Mouse (Mus musculus): ENCODE data around the gene Shank2. TPM values are rescaled to one million over a fixed set of nuclear protein-coding genes. Genes with fewer than 3 reads are reported as not detected.

Shank2 gene
- polyA plus RNA-seq, 1 experiment from 2014 or later: 0.49 TPM

DNA sequence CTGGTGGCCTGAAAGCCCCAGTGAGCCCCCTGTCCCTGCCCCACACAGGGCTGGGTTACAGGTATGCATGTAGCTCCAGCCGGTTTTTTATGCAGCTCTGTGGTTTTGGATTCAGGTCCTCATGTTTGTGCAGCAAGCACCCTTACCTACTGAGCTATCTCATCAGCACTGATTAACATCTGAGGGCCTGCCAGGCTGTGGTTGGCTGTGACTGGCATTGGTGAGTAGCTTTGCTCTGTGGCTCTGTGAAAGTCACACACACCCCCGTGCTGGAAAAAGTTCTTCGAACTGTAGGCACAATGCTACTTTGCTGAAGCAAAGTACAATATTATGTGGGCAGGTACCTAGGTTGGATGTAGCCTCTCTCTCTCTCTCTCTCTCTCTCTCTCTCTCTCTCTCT is 204.1 kb downstream of the Shank2 start:
- Histone ChIP-seq H3K27me3 (ENCODE audit: control insufficient read depth, insufficient read depth, low read length) (no peaks in the 10 kb centered on the region; the same call in 1 of the 2 replicates), H3K9ac (ENCODE audit: low read length) (no peak overlapping the region), H3K27ac (replicated peaks in 1 of 2; ENCODE audit: control insufficient read depth in 1 of 2, insufficient read depth in 1 of 2, low read depth in 2 of 2, low read length in 2 of 2) (no peak overlapping the region), H3K36me3 (ENCODE audit: control insufficient read depth, insufficient read depth, low read length) (no peaks in the 10 kb centered on the region), H3K4me1 (ENCODE audit: control insufficient read depth in 2 of 2, insufficient read depth in 2 of 2, low read length in 2 of 2) (peaks cover 5 to 8% of the 10 kb centered on the region in 2 experiments; a peak in 3 of 4 replicates), H3K4me3 (ENCODE audit: control insufficient read depth in 1 of 2, insufficient read depth in 1 of 2, low read depth in 1 of 2, low read length in 2 of 2) (no peak overlapping the region), H3K4me2 (ENCODE audit: low read length) (no peak overlapping the region), H3K9me3 (ENCODE audit: control insufficient read depth, low read length) (no peaks in the 10 kb centered on the region)
- ATAC-seq (ENCODE audit: insufficient number of reproducible peaks, insufficient read depth, low FRiP score, low read depth): no peak
- WGBS: 74% methylated on average over 3 of the region's 3 CpGs

DNA sequence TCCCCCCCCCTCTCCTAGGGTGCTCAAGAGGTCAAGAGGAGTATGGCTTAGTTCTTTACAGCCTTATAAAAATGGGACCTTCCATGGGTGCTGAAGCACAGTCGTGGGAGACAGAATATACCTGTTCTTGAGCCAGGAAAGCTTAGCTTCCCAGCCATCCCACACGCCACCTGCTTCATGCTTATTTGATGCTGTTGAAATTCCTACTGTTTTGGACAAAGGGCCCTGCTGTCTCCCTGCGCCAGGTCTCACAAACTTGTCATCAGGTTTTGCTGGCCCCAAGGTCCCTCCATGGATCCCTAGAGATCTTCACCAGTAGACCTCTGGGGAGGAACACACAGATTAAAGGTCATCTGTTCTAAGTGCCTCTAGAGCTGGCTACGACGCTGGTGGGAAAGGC is 204.5 kb downstream of the Shank2 start:
- WGBS: 64% methylated on average over 5 of the region's 5 CpGs

DNA sequence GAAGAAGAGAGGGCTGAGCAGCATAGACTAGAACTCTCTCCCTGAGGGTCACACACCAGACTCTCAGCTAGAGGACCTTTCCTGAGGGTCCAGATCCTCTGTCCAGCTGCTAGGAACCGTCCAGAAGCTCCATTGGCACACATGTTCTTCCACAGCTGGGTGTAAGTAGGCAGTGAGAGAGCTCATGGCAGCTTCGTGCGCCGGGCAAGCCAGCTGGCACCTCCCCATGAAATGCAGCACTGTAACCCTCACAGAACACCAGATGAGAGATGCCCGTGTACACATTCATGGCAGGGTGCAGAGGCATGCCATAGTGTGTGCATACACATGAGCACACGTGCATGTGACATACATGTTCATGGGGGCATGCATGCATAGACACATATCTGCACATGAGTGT is 205.4 kb downstream of the Shank2 start:
- H3K27ac ChIP-seq (replicated peaks in 1 of 2; ENCODE audit: control insufficient read depth in 1 of 2, insufficient read depth in 1 of 2, low read depth in 2 of 2, low read length in 2 of 2): no peak overlapping the region
- H3K9me3 ChIP-seq (ENCODE audit: control insufficient read depth, low read length): no peaks in the 10 kb centered on the region
- no peak for ATAC-seq (ENCODE audit: insufficient number of reproducible peaks, insufficient read depth, low FRiP score, low read depth)
- H3K27me3 ChIP-seq (ENCODE audit: control insufficient read depth, insufficient read depth, low read length): no peaks in the 10 kb centered on the region; the same call in 1 of the 2 replicates
- no peak overlapping the region for H3K9ac ChIP-seq (ENCODE audit: low read length)
- no peak overlapping the region for H3K4me2 ChIP-seq (ENCODE audit: low read length)
- H3K4me1 ChIP-seq (ENCODE audit: control insufficient read depth in 2 of 2, insufficient read depth in 2 of 2, low read length in 2 of 2): peaks cover under 1 to 3% of the 10 kb centered on the region in 2 experiments; a peak in 2 of 4 replicates
- H3K36me3 ChIP-seq (ENCODE audit: control insufficient read depth, insufficient read depth, low read length): no peaks in the 10 kb centered on the region
- 77% methylated on average over 6 of the region's 6 CpGs for WGBS
- no peak overlapping the region for H3K4me3 ChIP-seq (ENCODE audit: control insufficient read depth in 1 of 2, insufficient read depth in 1 of 2, low read depth in 1 of 2, low read length in 2 of 2)

More for the DNA sequence above, 204.5 kb downstream of the Shank2 start:
- ATAC-seq (ENCODE audit: insufficient number of reproducible peaks, insufficient read depth, low FRiP score, low read depth): no peak
- Histone ChIP-seq H3K36me3 (ENCODE audit: control insufficient read depth, insufficient read depth, low read length) (no peaks in the 10 kb centered on the region), H3K4me2 (ENCODE audit: low read length) (no peak overlapping the region), H3K27me3 (ENCODE audit: control insufficient read depth, insufficient read depth, low read length) (no peaks in the 10 kb centered on the region; the same call in 1 of the 2 replicates), H3K4me3 (ENCODE audit: control insufficient read depth in 1 of 2, insufficient read depth in 1 of 2, low read depth in 1 of 2, low read length in 2 of 2) (no peak overlapping the region), H3K9me3 (ENCODE audit: control insufficient read depth, low read length) (no peaks in the 10 kb centered on the region), H3K4me1 (ENCODE audit: control insufficient read depth in 2 of 2, insufficient read depth in 2 of 2, low read length in 2 of 2) (peaks cover 5 to 8% of the 10 kb centered on the region in 2 experiments; a peak in 3 of 4 replicates), H3K27ac (replicated peaks in 1 of 2; ENCODE audit: control insufficient read depth in 1 of 2, insufficient read depth in 1 of 2, low read depth in 2 of 2, low read length in 2 of 2) (no peak overlapping the region), H3K9ac (ENCODE audit: low read length) (no peak overlapping the region)

DNA sequence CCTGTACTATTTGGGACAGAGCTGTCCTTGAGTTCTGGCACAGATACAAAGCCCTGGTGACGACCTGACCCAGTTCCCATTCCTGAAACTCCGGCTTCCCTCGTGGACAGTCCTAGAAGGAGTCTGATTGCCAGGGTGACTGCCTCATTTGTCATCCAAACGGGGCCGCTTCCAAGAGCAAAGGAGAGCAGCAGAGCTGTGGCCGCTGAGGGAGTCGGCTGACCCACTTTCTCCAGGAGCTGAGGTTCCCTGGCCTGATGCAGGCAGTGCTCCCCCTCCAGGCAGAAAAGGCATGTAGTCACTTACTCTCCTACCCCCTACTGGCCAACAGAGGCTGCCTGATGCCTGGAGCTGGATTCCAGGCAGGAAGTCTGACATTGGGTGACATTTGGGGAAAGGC is 206.1 kb downstream of the Shank2 start:
- Histone ChIP-seq H3K9ac (ENCODE audit: low read length) (no peak overlapping the region), H3K36me3 (ENCODE audit: control insufficient read depth, insufficient read depth, low read length) (no peaks in the 10 kb centered on the region), H3K4me1 (ENCODE audit: control insufficient read depth in 2 of 2, insufficient read depth in 2 of 2, low read length in 2 of 2) (peaks cover 0 to 3% of the 10 kb centered on the region in 2 experiments; a peak in 1 of 4 replicates), H3K9me3 (ENCODE audit: control insufficient read depth, low read length) (no peaks in the 10 kb centered on the region), H3K27me3 (ENCODE audit: control insufficient read depth, insufficient read depth, low read length) (no peaks in the 10 kb centered on the region; the same call in 1 of the 2 replicates), H3K4me2 (ENCODE audit: low read length) (no peak overlapping the region), H3K27ac (replicated peaks in 1 of 2; ENCODE audit: control insufficient read depth in 1 of 2, insufficient read depth in 1 of 2, low read depth in 2 of 2, low read length in 2 of 2) (no peak overlapping the region), H3K4me3 (ENCODE audit: control insufficient read depth in 1 of 2, insufficient read depth in 1 of 2, low read depth in 1 of 2, low read length in 2 of 2) (no peak overlapping the region)
- ATAC-seq (ENCODE audit: insufficient number of reproducible peaks, insufficient read depth, low FRiP score, low read depth): no peak; the same call in 1 of the 2 replicates
- 24% methylated on average over 7 of the region's 7 CpGs for WGBS

DNA sequence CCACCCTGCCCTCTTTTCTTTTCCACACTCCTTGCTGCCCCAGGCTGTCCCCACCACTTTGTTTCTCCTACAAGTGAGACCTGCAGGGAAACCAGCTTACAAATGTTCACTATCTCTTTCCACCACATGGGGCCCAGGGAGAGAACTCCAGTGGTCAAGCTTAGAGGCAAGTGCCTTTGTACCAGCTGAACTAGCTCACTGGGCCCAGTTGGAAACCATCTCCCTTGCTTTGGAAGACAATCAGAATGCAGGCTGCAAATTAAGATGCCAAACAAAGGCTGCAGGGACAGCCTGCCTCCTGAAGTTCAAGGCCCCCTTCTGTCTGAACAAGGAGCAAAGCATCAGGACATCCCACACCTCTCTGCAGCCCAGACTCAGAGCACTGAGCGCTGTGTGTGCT is 206.9 kb downstream of the Shank2 start:
- H3K9me3 ChIP-seq (ENCODE audit: control insufficient read depth, low read length): no peaks in the 10 kb centered on the region
- 44% methylated on average over 1 of the region's 1 CpGs for WGBS
- no peaks in the 10 kb centered on the region; the same call in 1 of the 2 replicates for H3K27me3 ChIP-seq (ENCODE audit: control insufficient read depth, insufficient read depth, low read length)
- peaks cover 0 to 3% of the 10 kb centered on the region in 2 experiments; a peak in 1 of 4 replicates for H3K4me1 ChIP-seq (ENCODE audit: control insufficient read depth in 2 of 2, insufficient read depth in 2 of 2, low read length in 2 of 2)
- H3K36me3 ChIP-seq (ENCODE audit: control insufficient read depth, insufficient read depth, low read length): no peaks in the 10 kb centered on the region
- H3K9ac ChIP-seq (ENCODE audit: low read length): no peak overlapping the region
- no peak overlapping the region for H3K4me2 ChIP-seq (ENCODE audit: low read length)
- no peak overlapping the region for H3K27ac ChIP-seq (replicated peaks in 1 of 2; ENCODE audit: control insufficient read depth in 1 of 2, insufficient read depth in 1 of 2, low read depth in 2 of 2, low read length in 2 of 2)
- ATAC-seq (ENCODE audit: insufficient number of reproducible peaks, insufficient read depth, low FRiP score, low read depth): no peak
- H3K4me3 ChIP-seq (ENCODE audit: control insufficient read depth in 1 of 2, insufficient read depth in 1 of 2, low read depth in 1 of 2, low read length in 2 of 2): no peak overlapping the region

DNA sequence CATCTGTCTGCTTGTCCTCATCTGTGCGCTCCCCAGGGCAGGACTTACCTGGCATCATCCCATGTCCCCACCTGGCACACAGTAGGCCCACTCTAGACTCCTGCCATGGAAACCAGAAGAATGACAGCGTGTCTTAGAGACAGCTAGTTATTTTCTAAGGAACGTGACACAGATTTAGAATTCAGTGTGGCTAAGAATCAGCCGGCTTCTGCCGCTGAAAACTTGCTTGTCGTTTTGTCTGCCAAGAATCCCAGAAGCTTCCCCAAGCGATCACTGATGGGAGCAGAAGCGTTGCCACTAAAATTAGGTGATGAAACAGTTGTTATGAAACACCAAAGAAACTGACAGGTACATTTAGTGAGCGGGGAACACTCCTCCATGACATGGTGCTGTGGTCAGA is 208.8 kb downstream of the Shank2 start:
- Histone ChIP-seq H3K9me3 (ENCODE audit: control insufficient read depth, low read length) (no peaks in the 10 kb centered on the region), H3K4me2 (ENCODE audit: low read length) (no peak overlapping the region), H3K9ac (ENCODE audit: low read length) (no peak overlapping the region), H3K4me3 (ENCODE audit: control insufficient read depth in 1 of 2, insufficient read depth in 1 of 2, low read depth in 1 of 2, low read length in 2 of 2) (no peak overlapping the region), H3K27ac (replicated peaks in 1 of 2; ENCODE audit: control insufficient read depth in 1 of 2, insufficient read depth in 1 of 2, low read depth in 2 of 2, low read length in 2 of 2) (no peak overlapping the region), H3K27me3 (ENCODE audit: control insufficient read depth, insufficient read depth, low read length) (no peaks in the 10 kb centered on the region; the same call in 1 of the 2 replicates), H3K4me1 (ENCODE audit: control insufficient read depth in 2 of 2, insufficient read depth in 2 of 2, low read length in 2 of 2) (no peaks in the 10 kb centered on the region), H3K36me3 (ENCODE audit: control insufficient read depth, insufficient read depth, low read length) (no peaks in the 10 kb centered on the region)
- no peak for ATAC-seq (ENCODE audit: insufficient number of reproducible peaks, insufficient read depth, low FRiP score, low read depth)
- WGBS: 81% methylated on average over 9 of the region's 9 CpGs

DNA sequence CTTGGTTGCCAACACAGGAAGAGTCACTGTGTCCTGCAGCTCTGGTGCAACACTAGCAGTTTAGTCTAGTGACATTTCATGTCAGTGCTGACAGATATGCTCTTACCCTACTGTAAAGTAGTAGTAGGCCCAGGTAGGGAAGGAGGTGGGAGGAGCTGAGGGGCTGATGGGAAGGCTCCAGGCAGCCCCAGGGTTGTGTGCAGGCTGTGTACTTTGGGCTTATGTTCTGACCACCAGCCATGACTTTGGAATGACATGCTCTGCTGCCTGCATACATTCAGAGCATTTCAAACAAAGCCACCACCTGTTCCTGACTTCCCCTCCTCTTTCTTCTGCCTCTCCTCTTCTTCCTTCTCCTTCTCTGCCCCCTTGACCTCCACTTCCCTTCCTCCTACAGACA is 211.0 kb downstream of the Shank2 start:
- no peak overlapping the region for H3K9ac ChIP-seq (ENCODE audit: low read length)
- no peak overlapping the region for H3K27ac ChIP-seq (replicated peaks in 1 of 2; ENCODE audit: control insufficient read depth in 1 of 2, insufficient read depth in 1 of 2, low read depth in 2 of 2, low read length in 2 of 2)
- H3K4me2 ChIP-seq (ENCODE audit: low read length): no peak overlapping the region
- no peak for ATAC-seq (ENCODE audit: insufficient number of reproducible peaks, insufficient read depth, low FRiP score, low read depth)
- no peaks in the 10 kb centered on the region for H3K9me3 ChIP-seq (ENCODE audit: control insufficient read depth, low read length)
- H3K4me3 ChIP-seq (ENCODE audit: control insufficient read depth in 1 of 2, insufficient read depth in 1 of 2, low read depth in 1 of 2, low read length in 2 of 2): no peak overlapping the region
- H3K4me1 ChIP-seq (ENCODE audit: control insufficient read depth in 2 of 2, insufficient read depth in 2 of 2, low read length in 2 of 2): no peaks in the 10 kb centered on the region
- H3K36me3 ChIP-seq (ENCODE audit: control insufficient read depth, insufficient read depth, low read length): no peaks in the 10 kb centered on the region
- no peaks in the 10 kb centered on the region for H3K27me3 ChIP-seq (ENCODE audit: control insufficient read depth, insufficient read depth, low read length)

DNA sequence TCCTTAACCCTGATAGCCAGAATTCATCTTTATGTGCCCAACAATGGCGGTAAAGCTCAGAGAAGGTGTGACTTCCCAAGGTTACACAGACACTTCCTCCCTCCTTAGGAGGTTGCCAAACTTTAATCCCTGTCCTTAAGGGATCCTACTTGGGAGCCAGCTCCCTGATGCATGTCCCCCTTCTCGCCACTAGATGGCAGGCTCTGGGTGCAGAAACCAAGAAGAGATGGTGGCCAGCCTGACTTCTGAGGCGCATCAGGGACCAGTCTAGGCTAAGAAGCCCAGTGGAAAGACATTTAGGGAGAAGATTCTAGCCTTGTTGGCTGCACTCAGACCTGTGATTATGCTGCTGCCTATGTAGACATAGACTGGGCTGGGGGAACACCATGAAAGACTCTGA is 215.5 kb downstream of the Shank2 start:
- Histone ChIP-seq H3K27me3 (ENCODE audit: control insufficient read depth, insufficient read depth, low read length) (no peaks in the 10 kb centered on the region), H3K9ac (ENCODE audit: low read length) (no peak overlapping the region), H3K4me2 (ENCODE audit: low read length) (no peak overlapping the region), H3K36me3 (ENCODE audit: control insufficient read depth, insufficient read depth, low read length) (no peaks in the 10 kb centered on the region), H3K4me1 (ENCODE audit: control insufficient read depth in 2 of 2, insufficient read depth in 2 of 2, low read length in 2 of 2) (no peaks in the 10 kb centered on the region), H3K9me3 (ENCODE audit: control insufficient read depth, low read length) (no peaks in the 10 kb centered on the region), H3K4me3 (ENCODE audit: control insufficient read depth in 1 of 2, insufficient read depth in 1 of 2, low read depth in 1 of 2, low read length in 2 of 2) (no peak overlapping the region), H3K27ac (replicated peaks in 1 of 2; ENCODE audit: control insufficient read depth in 1 of 2, insufficient read depth in 1 of 2, low read depth in 2 of 2, low read length in 2 of 2) (no peak overlapping the region)
- no peak for ATAC-seq (ENCODE audit: insufficient number of reproducible peaks, insufficient read depth, low FRiP score, low read depth)
- 4% methylated on average over 3 of the region's 3 CpGs for WGBS

All from heart, embryonic 14.5 days (tissue).